ENCODE assay signal across 15 mouse cellular contexts in the genomic region with DNA sequence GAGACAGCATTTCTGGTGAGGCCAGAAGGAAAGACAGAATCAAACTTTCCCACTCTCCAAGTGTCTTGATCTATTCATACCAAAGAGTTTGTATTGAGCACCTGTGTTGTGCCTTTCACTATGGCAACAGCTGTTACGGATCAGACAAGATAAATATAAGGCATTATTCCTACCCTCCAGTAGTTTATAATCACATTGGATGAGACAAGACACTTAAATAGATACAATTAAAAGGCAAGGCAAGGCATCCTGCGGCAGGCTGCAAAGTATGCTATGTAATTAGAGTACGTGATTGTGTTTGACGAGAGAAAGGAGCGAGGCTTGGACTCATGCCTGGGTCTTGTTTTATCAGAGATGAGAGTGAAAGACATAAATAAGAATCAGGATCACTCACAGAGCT.
"Had no signal": no experiment of that assay in that cellular context is flagged by ENCODE, and none has a peak within 500 bp of the region (broad histone marks: within the 10 kb centered on the region; RNA-seq: fewer than 3 reads in every experiment).

No protein-coding gene starts in this region.

- H3K4me1 ChIP-seq: liver, embryonic 13.5 days; neural tube, embryonic 13.5 days; stomach, embryonic 15.5 days had no signal

- H3K27me3 ChIP-seq: liver, embryonic 13.5 days; neural tube, embryonic 13.5 days; stomach, embryonic 15.5 days had no signal

- H3K4me2 ChIP-seq: liver, embryonic 13.5 days; midbrain, embryonic 11.5 days; neural tube, embryonic 13.5 days; stomach, embryonic 15.5 days had no signal

- H3K9me3 ChIP-seq: liver, embryonic 13.5 days; neural tube, embryonic 13.5 days; stomach, embryonic 15.5 days had no signal

- DNase-seq: kidney, adult 11 months; kidney, adult 9 months; kidney, postnatal 14 days; kidney, postnatal 4 days; liver, embryonic 13.5 days; lung, adult 2 months; lung, postnatal 14 days; lung, postnatal 4 days; midbrain, embryonic 14.5 days; right cerebral cortex, postnatal 14 days; spleen, adult 18-20 months; thymus, postnatal 25 days had no signal

- H3K4me3 ChIP-seq: liver, embryonic 13.5 days; neural tube, embryonic 13.5 days; stomach, embryonic 15.5 days had no signal

- H3K27ac ChIP-seq: liver, embryonic 13.5 days; neural tube, embryonic 13.5 days; stomach, embryonic 15.5 days had no signal

- H3K36me3 ChIP-seq: liver, embryonic 13.5 days; neural tube, embryonic 13.5 days; stomach, embryonic 15.5 days had no signal

- H3K9ac ChIP-seq: liver, embryonic 13.5 days; neural tube, embryonic 13.5 days; stomach, embryonic 15.5 days had no signal
